Mouse (Mus musculus) spleen, postnatal 4 days (tissue): ENCODE measurements around the gene Acadl.

Experiments
- DNase-seq, 2 experiments: peaks; one replicate each; pipeline ENCODE4 v3.0.0; 2022; ENCODE audit warnings: low spot score in 2 of 2

Acadl gene

DNA sequence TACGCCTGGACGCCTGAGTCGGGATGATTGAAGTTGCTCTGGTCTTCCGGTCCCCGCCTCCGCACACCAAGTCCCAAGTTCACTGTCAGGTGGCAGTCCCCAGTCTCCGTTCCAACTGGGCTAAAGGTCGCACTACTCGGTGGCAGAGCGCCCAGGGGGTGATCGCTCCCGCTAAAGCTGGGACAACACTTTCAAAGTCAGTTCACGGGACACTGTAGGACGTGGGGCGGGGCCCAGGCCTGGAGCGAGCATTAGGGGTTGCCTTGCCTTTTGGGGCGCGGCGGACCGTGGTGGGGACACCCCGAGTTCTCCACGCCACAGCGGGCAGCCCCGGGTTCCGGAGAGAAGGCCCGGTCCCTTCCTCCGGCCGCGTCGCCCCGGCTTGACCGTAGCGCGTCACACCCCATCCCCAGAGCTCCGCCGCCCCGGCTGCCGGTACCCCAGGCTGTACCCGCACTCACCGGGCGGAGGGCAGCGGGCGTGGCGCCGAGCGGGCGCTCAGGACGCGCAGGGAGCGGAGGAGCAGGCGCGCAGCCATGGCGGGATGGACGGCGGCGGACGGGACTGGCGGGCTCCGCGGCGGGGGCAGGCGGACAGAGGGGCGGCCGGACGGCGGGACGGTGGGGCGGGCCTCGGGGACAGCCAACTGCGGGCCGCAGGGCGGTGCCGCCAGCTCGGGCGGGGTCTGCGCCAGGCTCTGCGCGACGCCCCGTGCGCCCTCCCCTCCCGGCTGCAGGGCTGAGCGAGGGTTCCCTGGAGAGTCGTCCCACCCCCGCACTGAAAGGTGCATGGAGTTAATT lies at the start of gene Acadl:
TSS of gene Acadl (minus strand) at position 566 of the 800 bp plus-strand sequence.
- peak; percentile 81 to 92 for DNase-seq

GRCm38 (mm10) chr1:66912305-66912704 lies 49.2 kb upstream of the Acadl start:
- DNase-seq: no peak

- DNase-seq: no peak
Observed at GRCm38 (mm10) chr1:66902566-66902965, 39.5 kb upstream of the Acadl start.

DNA sequence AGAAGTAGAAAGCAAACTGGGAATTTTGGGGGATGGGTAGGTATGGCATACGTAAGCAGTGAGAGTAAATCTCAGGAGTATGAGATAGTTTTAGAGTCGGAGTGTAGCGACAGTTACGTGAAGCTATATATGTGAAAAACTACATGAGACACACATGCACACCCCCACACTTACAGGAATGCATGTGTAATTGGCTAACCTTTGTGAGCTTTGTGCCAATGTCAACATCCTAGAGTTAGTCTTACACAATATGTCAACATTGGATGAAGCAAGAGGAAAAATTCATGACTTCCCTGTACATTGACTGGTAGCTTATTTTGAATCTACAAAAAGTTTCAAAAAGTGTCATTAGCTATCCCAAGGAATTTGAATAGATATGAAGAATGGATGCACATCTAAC lies 37.9 kb upstream of the Acadl start:
- DNase-seq: no peak

DNA sequence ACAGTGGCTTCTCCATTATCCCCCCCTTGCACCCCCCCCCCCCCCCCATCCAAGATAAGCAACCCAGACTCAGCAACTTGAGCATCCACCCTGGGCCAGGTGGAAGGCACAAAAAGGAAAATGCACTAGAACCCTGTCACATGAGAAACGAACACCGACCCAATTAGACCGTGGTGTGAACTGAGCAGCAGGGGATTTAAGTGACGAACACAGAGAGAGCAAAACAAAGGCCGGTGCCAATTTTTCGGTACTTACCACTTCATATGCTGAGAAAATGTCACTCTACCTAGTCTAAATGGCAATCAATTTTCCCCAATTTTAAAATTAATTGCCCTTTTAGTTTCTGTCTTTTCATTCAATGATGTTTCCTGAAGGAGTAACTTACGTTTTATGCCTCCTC lies 35.2 kb upstream of the Acadl start:
- no peak for DNase-seq

DNA sequence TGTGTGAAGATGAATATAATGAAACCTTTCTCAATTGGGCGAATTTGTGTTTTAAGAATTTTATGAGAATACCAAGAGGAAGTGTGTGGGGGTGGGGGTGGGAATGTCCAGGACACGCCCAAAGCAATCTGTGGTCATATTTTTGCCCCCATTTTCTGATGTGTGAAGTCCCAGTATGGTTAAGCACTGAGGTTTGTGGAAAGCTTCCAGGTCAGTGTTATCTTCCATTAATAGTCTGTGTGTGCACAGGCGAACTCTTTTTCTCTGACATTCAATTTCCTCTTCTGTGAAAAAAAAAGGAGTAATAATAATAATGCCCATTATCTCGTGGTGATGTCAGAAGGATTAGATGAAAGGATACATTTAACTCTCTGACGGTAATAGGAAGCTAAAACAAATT lies 33.5 kb upstream of the Acadl start:
- no peak for DNase-seq

DNA sequence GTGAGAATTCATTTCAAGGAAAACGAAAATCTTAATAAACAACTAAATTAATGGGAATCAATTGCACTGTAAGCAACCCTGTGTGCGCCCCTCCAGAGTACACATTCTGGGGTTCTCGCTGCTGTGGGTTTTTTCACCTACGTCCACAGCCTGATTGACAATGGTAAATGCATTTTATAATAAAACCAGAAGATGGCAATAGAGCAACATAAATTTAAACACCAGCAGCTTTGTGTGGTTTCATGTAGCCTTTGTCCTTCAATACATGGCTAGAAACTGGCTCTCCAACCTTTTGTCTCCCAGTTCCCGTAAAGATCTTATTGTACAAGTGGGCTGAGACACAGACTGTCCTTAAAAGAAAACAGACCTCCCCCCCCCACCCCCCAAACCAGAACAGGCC lies 33.0 kb upstream of the Acadl start:
- no peak for DNase-seq

GRCm38 (mm10) chr1:66895837-66896118 lies 32.7 kb upstream of the Acadl start:
- DNase-seq: no peak

DNA sequence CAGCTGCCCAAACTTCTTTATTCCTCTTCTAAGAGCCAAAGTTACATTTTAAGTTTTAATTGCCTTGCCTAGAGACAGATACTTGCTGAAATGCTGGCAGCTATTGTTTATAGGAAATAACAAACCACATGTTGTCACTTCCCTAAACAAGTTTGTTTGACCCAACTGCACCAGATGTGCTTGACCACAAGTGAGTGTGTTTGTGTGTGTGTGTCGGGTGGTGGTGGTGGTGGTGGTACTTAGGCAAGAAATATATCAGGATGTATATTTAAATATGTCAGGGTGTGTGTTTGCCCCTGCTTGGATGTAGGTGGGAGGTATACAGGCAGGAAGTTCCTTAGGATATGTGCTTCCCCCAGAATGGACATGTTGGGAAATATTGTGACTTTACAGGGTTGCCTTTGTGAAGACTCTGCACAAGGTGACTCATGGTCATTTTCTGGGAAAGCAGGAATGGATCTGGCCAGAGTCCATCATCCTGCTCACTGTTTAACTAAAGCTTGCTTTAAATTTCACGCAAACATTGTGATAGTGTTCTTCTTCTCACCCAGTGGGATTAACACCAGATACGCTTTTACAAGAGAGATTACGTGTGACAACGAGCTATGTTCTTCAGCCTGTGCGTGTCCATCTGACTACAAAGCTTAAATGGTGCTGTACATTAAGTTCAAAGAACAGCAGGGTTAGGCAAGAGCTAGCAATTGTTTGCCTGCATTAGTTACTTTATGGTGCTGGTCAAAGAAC lies 32.2 kb upstream of the Acadl start:
- DNase-seq: no peak

- no peak for DNase-seq
Observed at GRCm38 (mm10) chr1:66887175-66887574, 24.1 kb upstream of the Acadl start.

GRCm38 (mm10) chr1:66880217-66880616 lies 17.1 kb upstream of the Acadl start:
- DNase-seq: no peak

GRCm38 (mm10) chr1:66874740-66875139 lies 11.7 kb upstream of the Acadl start:
- DNase-seq: no peak

GRCm38 (mm10) chr1:66871591-66871990 lies 8.5 kb upstream of the Acadl start:
- no peak for DNase-seq

- no peak for DNase-seq
Observed at GRCm38 (mm10) chr1:66865633-66866032, 2.6 kb upstream of the Acadl start.

DNA sequence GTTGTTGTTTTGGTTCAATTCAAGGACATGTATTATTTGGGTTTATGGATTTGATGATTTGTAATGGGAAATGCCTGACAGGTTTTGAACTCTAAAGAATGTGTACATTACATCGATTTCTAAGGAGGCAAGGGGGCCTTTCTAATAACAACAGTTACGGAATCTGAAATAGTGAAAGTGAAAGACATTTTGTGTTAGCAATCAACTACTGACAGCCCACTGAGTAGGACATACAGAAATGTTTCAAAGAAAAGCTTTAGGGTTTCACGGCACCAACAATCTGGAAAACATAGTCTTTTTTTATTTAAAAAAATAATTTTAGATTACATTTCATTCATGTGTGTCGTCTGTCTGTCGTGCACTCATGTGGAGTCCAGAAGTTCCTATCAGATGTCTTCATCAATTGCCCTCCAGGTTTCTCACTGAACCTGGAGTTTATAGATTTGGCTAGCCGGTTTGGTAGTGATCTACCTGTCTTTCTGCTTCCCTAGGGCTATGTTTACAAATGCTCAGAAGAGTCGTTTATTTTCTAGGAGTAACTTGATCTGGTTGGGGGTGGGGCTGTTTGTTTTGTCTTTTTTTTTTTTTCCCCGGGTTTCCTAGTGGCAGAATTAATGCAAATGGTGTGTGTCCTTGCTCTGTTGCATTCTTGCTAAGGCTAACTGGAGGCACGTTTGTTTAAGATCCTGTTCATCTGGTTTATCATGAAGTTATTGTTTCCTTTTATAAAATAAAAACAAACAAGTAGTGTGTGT lies 841 bp upstream of the Acadl start:
- DNase-seq: no peak

DNA sequence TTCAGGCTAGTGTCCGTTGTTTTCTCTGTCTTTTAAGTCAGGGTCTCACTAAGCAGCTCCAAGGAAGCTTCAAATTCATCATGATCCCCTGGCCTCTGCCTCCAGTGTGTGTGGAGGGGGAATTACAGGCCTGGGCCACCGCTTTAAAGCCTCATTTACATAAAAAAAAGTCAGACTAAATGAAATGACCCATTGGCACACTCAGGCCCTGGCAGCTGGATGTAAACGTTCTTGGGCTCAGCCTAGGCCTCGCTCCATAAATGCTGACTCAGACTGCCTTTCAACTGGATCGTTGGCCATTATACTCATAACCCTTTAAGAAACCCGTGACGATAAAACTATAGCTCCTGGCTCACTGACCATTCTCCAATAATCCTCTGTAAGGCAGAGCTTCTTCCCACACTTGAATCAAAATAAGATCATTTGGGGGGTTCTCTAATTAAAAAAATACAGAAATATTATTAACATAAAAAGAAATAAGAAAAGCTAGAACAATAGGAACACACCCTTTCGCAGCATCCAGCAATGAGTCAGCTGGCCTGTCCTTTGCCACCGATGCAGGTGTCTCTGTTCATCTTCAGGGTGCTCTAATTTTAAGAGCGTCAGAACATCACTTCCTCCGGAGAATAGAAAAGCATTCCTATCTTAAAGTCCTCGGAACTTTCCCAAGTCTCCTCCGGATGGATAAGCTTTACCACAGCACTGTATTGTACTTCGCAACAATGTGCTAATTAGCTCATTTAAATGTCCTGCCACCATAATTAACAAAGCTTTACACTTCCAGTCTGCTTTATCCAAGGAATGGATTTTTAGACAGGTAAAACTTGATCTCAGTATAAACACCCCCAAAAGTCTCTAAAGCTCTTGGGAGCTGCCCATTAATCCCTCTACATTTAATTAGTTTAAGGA lies 1.1 kb downstream of the Acadl start:
- DNase-seq: peak in 1 of 2 experiments; percentile 13

DNA sequence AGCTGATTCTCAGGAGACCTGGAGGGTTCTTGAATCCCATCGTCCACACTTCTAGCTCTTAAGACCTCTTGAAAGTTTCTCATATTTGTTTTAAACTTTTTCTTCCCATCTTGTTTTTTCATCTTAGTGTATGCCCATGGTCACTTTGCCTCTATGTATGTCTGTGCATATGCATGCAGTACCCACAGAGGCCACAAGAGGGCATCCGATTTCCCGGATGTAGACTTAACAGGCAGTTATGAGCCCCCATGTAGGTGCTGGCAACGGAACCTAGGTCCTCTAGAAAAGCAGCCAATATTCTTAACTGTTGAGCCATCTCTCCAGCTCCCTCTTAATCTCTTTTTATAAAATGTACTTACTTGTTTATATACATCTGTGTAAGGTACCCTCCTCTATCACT lies 15.6 kb downstream of the Acadl start:
- peak; percentile 37 to 76 for DNase-seq

- no peak for DNase-seq
Observed at GRCm38 (mm10) chr1:66845690-66846318, 17.3 kb downstream of the Acadl start.

DNA sequence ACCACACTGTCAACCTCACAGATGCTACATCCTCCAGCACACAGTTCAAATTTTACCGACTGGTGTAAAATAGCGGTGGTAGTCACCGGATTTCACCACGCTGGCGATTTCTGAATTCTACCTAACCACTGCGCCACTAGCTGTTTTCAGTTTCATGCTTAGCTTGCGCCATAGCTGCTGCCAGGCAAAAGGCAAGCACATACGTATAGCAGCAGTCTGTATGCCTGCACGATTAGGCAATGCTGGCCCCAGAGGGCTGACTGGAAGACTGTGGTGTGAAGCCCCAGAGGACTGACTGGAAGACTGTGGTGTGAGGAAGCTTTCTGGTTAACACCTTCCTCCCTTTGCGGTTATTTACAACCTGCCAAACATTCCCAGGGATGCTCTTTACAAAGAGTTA lies 21.1 kb downstream of the Acadl start:
- no peak for DNase-seq

DNA sequence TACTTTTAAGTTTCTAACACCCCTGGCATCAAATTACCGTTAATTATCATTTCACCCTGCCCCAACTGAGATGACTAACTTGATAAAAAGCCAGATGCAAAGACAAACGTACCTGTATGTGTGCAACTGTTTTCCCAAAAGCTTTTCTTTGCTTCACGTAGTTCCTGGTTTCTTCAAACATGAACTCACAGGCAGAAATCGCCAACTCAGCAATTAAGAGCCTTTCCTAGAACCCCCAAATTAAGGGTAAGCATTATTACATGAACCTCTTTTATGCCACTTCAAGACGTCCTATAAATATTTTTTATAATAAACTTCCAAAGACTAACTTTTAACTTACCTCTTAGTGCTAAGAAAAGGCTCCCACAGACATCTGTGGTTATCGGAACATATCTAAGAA lies 21.6 kb downstream of the Acadl start:
- no peak for DNase-seq

DNA sequence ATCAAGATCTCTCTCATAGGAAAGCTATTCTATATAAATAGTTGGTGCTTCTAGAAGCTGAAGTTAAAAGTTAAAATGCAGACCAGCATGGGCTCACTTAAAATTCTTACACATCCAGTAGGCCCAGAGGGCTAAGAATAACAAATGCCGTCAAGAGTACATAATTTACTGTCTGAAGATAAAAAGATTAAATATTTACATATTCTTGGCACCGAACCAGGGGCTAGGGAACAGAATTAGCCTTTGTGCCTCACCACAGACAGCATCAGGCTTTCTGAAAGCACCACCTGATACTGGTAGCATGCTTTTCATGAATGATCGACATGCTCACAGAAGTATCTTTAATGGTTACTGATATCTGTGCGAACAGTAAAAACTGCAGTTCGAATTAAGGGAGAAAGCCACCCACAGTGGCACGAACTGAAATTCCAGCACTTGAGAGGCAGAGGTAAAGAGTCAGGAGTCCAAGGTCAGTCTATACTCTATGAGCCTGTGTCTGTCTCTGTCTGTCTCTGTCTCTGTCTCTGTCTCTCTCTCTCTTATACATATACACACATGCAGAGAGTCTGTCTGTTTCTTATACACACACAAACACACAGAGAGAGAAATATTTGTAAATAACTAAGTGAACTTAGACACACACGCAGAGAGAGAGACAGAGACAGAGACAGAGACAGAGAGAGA lies 23.2 kb downstream of the Acadl start:
- peak in 1 of 2 experiments; percentile 14 for DNase-seq
